Mouse (Mus musculus): ENCODE measurements around the gene Jam2. TPM values are rescaled to one million over a fixed set of nuclear protein-coding genes. Genes with fewer than 3 reads are reported as not detected.

Jam2 gene
- total RNA-seq (2021): 10 to 100 TPM; 24.6 to 25.5 TPM

DNA sequence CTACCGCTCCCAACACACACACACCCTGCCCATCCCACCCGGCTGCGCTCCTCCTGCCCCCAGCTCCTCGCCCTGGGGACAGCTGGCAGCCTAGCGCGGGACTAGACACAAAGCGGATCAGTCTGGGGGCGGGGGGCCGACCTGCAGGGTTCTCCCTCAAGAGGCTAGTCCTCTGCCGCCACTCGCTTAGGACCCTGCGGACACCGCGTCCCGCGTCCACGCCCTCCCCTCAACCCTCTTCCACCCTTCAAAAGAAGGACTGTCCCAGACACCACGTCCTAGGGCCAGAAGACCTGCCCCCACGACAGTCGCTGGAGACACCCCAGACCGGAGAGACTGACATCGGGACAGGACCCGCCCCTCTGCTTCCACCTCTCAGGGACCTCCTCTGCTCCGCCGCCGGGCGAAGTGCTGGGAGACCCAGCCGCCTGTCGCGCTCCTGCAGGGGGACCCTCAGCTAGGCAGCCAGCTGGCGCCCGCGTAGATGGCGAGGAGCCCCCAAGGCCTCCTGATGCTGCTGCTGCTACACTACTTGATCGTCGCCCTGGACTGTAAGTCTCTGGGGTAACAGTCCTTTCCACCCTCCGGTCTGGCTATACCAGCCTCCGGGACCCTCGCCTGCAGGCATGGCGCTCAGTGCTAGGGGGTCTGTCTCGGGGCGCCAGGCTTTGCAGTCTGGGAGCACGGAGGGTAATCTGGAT is at the start of gene Jam2:
Jam2 (plus strand) TSS at position 121 of the 701 bp plus-strand sequence.
- intact Hi-C loops (cut with DNase I): loop anchor here (1.0 kb wide), 1 partner anchor 39 kb away; the partner anchor contains the start of gene Mrpl39
- DNase-seq (ENCODE audit: low spot score in 2 of 2): peak; percentile 46 to 47

DNA sequence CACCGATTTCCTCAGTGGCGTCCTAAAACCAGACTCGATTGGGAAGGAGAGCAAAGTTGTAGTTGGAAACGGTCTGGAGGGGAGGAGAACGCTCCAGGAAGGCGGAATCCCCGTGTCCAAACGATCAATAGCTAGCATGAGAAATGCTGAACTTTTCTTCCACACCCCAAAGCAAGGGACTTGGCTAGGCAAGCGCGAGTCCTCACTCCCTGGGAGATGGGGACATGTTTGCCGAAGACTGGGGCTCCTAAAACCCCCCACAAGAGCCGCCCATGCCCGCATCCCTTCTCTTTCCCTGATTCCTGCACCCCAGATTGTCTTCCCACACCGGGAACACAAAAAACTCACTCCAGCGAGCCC is 39.1 kb upstream of the Jam2 start:
- intact Hi-C loops (cut with DNase I): loop anchor here (1.0 to 5.0 kb wide), 4 partner anchors 40 to 263 kb away; partner anchors contain the start of genes Atp5j and Jam2
- DNase-seq (ENCODE audit: low spot score in 2 of 2): no peak

DNA sequence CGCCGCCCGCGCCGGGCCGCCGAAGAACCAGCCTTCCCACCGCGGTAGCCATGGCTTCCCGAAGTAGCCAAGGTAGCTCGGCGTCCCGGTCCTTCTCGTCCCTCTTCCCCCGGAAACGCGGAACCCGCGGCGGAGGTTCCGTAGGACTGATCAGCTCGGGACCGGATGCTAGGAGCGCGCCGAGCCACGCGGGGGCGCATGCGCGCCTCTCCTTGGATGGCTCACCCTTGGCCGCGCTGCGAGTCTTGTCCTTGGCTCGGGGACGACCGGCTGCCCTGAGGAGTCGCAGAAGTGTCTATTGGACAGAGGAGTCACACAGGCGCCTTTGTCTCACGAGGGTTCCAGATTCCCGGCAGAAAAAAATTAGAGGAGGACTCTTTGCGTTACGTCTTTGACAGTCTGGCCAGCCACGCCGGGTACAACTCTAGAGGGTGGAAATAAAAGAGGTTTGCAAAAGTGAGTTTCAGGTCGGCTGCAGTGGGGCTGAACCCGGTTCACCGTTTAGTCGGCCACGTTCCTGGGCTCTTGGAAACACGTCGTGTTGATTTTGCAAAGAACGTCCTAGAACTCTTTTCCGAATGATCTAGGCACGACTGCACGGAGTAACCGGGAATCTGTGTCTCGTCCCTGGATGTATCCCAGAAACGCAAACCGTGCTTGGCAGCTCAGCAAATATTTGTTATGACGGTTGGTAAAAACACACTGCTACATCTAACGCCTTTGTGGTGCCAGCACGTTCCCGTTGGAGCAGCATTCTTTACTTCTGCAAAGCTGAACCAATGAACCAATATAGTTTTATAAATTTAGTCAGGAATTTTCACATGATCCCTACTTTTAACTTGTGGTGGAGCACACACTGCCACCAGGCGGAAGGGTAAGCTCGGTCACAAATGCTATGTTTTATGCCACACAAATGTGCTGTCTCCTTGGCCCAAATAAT is 38.5 kb upstream of the Jam2 start, which contains the start of gene Mrpl39:
Mrpl39 (minus strand) TSS at position 577 of the 940 bp plus-strand sequence.
- peak; percentile 96 to 97 for DNase-seq (ENCODE audit: low spot score in 2 of 2)
- intact Hi-C loops (cut with DNase I): loop anchor here (1.0 to 5.0 kb wide), 4 partner anchors 39 to 262 kb away; partner anchors contain the start of genes Atp5j and Jam2

DNA sequence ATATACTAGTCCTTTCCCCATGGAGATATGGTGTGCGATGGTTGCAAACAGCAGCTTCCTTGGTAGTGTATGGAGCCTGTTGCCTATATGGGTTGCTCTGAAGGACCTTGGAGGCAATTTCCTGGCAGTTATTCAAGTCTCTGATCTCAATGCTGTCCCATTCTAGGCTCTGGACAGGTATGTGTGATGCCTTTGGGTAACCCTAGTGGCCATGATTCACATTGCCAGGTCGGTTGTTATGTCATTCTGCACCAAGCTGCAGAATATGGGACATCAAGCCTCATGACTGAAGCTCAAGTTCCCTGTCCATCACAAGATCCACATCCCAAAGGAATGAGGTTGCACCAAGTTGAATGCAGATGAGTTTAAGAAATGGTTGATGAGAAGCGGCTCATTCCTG is 36.6 kb upstream of the Jam2 start:
- DNase-seq (ENCODE audit: low spot score in 2 of 2): no peak
- intact Hi-C loops (cut with DNase I): loop anchor here (5.0 kb wide), 1 partner anchor 260 kb away; no protein-coding TSS in a partner anchor

DNA sequence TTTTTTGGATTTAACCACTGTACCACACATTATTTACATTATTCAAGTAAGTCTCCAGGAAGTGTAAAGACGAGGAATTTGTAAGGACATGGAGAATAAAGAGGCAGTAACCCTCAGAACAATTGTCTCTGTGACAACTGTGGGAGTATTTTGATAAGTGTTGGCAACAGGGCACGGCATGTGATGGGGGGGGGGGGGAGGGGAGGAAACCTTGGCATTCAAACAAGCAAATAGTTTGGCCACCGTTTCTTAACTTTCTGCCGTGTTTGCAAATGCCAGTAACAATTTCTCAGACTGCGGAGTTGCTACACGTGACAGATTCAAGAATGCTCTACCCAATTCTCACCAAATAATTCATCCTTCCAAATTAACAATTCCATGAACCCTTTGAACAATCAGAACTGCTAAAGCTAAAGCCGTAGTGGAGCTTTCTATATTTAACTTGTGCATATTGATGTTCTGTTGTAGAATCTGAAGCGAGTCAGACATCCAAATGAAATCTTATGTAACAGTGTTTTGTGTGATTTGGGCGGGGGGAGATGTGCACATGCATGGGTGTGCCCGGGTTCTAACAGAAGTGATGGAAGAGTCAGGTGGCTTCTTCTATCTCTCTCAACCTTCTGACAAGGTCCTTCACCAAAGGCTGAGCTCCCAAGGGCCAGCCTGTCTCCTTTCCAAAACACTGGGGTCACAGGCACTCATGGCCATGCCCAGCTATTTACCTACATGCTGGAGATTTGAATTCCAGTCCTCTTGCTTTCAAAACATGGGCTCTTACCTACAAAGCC is 29.0 kb upstream of the Jam2 start:
- no peak for DNase-seq (ENCODE audit: low spot score in 2 of 2)
- intact Hi-C loops (cut with DNase I): no loop called here

DNA sequence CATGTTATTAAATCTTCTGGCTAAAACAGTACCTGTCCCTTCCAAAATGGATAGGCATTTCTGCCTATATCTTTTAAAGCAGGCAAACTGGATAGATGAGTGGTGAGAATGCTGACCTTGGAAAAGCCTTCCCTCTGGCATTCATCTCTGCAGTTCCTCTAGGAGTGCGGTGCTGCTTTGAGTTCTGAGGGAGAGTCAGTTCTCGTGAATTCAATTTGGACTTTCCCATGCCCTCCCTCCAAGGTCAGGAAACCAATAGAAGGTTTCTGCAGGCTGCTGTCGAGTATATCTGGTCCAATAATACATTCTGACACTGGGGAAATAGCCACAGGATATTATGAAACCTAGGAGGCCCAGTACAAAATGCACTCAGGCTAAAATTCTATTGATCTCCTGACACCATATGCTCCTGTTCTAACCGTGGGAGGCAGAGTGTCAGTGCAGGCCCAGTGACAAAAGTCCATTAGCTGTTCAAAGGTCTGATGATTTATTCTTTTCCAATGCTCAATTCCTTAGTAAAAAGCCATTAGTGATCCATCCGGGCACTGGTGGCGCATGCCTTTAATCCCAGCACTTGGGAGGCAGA is 28.1 kb upstream of the Jam2 start:
- DNase-seq (ENCODE audit: low spot score in 2 of 2): no peak
- intact Hi-C loops (cut with DNase I): no loop called here

DNA sequence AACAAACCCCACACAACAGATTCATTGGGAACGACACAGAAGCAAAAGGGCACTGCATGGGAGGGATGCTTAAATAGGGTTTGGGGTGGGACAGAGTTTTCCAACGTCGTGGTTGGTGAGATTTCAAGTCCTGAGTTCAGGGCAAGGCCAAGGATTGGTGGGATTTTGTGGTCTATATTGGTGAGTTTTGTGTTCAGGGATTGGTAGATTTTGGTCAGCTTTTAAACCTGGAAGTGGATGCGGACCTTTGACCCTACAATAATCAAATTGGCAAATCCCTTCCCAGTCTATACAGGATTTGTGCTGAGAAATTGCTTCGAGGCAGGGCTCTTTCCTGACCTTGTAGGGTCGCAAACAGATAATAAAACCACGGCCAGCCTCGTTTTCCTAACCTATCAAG is 6.0 kb upstream of the Jam2 start:
- intact Hi-C loops (cut with DNase I): no loop called here
- no peak for DNase-seq (ENCODE audit: low spot score in 2 of 2)

DNA sequence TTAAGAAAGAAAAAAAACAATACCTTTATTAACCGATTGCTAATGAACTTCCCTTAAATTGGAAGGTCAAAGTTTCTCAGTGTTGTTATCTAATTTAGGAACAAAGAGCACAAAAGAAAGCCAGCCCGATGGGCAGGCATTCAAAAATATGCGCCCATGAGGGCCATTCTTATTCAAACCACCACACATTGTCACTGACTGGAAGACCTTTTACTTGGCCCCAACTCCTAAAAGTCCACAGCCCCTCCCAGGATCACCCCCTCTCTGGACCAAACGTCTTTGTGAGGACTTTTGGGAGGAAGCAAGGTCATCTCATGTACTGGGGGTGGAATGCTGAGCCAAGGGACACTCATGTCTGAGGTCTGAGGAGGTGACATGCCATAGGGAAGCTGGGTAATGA is 4.7 kb upstream of the Jam2 start:
- intact Hi-C loops (cut with DNase I): no loop called here
- DNase-seq (ENCODE audit: low spot score in 2 of 2): no peak

DNA sequence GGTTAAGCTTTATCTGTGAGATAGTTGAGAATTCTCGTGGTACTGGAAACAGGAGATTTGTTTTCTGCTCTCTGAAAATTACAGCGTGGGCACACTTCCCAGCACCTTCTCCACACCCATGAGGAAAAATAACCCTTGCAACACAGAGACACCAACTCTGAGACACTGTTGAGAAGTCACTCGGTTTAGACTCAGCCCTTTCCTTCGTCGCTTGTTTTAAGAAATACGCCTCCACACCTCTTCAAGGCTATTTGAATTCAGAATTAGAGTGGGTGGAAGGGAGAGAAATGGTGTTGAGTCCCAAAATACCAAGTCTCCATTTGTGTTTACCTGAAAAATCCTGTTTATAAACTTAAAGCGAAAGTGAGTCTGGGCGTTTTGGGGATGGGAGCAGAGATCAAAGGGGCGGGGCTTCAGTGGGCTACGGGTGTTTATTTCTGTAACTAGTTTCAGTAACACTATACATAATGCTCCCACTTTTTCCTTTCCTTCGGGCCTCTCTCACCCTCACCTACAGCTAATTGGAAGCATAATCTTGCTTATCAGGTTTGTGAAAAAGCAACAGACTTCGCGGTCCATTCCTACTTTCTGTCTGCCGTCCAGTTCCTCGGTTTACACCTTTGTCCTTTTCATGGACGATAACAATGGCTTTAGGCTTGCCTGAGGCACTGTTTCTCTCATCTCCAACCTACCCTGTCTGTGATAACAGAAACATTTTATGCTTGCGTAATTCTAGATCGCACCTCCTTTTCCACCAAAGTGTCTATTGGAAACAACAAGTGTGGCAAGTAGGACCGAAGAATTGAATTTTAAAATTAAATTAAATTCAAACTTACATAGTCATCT is 4.1 kb upstream of the Jam2 start:
- intact Hi-C loops (cut with DNase I): no loop called here
- DNase-seq (ENCODE audit: low spot score in 2 of 2): peak in 1 of 2 experiments; percentile 46

DNA sequence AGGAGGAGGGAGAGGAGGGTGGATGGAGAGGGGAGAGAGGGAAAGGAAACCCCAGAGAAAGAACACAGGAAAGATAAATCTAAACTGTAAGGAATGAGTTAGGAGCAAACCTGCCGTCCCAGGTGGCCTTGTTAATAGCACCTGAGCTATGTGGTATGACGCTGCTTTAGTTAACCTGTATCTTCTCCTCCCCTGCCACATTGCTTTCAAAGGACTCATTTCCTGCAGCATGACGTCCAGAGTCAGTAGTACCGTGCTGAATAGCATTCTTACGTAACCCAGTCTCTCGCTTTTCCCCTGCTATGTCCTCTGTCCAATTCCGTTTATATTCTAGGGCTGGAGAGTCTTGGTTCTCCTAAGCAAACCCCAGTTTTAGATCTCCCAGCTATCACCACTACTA is 3.0 kb upstream of the Jam2 start:
- intact Hi-C loops (cut with DNase I): no loop called here
- no peak for DNase-seq (ENCODE audit: low spot score in 2 of 2)

DNA sequence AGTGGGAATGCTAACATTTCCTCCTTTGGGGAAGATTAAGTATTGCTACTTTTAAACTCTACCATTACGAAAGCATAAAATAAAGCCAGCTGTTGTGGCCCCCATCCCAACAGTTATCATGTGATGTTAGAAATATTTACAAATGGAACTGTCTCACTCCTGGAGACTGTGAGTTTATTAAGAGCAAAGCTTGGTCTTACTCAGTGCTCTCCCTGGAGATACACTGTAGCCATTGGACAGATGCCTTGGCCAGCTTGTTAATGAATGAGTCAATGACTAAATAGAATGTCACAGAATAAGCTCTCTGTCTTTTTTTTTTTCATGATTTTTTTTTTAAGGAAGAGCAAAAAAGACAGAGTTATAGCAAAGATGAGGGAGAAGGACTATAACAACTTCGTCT is 2.5 kb upstream of the Jam2 start:
- intact Hi-C loops (cut with DNase I): no loop called here
- no peak for DNase-seq (ENCODE audit: low spot score in 2 of 2)

DNA sequence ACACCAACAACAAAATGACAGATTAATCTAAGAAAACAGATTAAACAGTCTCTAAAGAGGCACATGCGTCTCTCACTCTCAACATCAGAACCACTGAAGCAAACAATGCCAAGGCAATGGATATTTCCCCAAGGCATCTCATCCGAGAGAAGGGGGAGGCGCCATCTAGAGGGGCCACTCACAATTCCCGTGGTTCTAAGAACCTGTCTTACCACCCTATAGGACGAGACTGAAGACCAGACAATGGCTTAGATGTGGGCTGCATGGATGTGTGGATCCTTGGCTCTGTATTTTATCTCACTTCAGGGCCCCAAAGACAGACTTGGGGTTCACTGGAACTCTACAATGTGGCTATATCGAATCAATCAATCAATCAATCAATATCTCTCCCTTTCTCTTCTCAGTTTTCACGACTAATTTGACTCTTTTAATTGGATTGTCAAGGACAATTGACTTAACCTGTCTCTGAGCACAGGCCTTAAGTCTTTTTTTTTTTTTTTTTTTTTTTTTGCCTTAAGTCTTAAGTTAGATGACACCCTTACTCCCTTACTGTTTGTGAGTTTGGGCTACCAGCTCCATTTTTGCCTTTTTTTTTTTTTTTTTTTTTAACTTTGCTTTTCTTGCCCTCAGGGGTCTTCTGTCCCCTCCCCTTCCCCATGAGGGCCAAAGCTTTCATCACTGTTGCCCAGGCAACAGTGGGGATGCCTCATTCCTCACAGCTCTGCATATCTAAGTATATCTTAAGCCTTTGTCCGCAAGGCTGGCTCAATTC is 1.2 kb upstream of the Jam2 start:
- intact Hi-C loops (cut with DNase I): no loop called here
- DNase-seq (ENCODE audit: low spot score in 2 of 2): no peak

DNA sequence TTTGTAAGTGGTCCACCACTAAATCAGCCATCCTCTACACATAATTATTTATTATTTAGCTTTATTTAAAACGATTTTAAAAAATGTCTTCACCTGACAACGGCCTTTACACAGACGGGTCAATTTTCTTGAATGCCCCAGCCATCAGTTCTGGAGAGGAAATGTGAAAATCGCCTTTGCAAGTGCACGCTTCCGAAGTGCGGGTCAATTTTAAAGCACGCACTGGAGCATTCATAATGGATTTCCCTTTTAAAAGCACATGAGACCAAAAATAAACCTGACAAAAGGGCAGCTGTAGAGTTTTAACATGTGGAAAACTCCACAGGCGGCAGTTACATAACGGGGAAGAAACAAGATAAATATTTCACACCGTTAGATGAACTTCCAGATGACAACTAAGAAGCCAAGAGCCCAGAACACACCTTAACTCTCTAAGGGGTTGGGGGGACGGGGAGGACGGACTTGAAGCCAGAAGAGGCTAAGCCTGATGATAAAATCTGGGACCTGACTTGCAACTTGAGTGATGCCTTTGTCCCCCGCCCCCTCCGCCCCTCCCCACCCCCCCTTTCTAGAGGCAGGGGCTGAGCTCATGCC is 558 bp upstream of the Jam2 start:
- intact Hi-C loops (cut with DNase I): no loop called here
- DNase-seq (ENCODE audit: low spot score in 2 of 2): no peak

DNA sequence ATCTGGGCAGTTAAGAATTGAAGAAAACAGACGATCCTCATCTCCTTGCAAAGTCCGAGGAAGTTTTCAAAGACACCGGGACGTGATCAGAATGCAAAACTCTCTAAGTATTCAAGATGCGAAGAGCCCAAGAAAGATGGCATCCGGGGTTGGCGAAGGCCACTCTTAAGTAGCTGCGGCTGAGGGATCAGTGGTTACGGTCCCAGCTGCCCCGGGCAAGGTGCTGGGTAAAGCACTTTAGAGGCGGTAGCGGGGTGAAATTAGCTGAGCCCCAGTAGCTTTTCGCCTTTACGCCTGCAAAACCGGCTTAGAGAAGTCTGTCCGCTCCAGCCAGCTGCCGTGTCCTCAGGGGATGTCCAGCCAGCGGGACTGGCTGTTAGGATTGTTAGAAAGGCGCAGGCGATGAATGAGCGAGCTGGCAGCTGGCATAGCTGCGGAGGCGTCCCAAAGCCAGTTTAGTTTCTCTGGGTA is 873 bp downstream of the Jam2 start:
- intact Hi-C loops (cut with DNase I): loop anchor here (1.0 to 5.0 kb wide), 2 partner anchors 39 to 43 kb away; partner anchors contain the start of gene Mrpl39

DNA sequence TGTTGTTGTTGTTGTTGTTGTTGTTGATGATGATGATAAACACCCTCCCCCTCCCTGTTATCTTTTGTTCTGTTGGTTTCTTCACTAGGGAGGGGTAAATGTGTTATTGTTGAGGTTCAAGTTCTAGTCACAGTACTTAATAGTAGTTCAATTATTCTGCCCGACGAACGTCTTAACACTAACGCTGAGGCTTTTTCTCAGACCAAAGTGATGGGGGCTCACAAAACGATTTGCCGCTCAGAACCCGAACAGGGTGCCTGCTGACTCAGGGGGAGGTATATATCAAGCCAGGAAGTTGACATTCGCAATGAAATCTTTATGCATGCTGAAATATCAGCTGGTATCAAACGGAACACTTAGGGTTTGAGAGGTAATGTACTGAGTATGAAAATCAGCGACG is 1.4 kb downstream of the Jam2 start:
- DNase-seq (ENCODE audit: low spot score in 2 of 2): no peak
- intact Hi-C loops (cut with DNase I): loop anchor here (5.0 kb wide), 1 partner anchor 42 kb away; no protein-coding TSS in a partner anchor

More for the DNA sequence above, 873 bp downstream of the Jam2 start:
- peak; percentile 69 to 89 for DNase-seq (ENCODE audit: low spot score in 2 of 2)

DNA sequence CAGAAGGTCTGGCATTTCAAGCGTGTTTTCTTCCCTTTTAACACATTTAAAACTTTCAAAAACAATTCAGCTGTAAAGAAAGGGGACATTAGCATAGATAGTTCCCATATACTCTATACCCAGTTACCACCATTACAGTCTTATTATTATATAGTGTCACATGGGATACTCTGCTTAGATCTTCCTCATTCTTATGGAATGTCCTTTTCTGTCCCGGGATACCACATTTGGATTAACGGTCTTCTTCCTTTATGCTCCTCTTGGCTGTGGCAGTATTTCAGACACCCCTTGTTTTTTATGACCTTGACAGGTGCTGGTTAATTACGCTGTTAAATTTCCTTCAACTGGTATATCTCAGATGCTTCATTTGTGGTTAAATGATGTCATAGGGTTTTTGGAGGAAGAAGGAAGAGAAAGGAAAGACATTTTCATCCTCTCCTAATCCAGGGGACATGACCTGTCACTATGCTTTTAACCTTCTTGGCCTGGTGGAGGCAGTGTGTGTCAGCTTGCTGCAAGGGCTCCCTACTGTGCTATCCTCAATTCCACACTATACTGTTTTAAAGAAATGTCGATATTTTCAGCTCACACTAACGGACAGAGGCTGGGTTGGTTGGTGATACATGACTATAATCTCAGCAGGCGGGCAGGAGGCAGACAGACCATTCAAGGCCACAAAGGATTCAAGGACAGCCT is 2.3 kb downstream of the Jam2 start:
- intact Hi-C loops (cut with DNase I): loop anchor here (5.0 kb wide), 1 partner anchor 41 kb away; no protein-coding TSS in a partner anchor

More for the DNA sequence above, 2.3 kb downstream of the Jam2 start:
- DNase-seq (ENCODE audit: low spot score in 2 of 2): no peak
